Mouse (Mus musculus) ES-E14 (cell line): ENCODE data around the gene Acpp. TPM values are rescaled to one million over a fixed set of nuclear protein-coding genes. Genes with fewer than 3 reads are reported as not detected.

Experiments
- DNase-seq: peaks from one replicate; pipeline ENCODE4 v3.0.0-alpha.2; 2013; ENCODE audit warnings: low read depth, low spot score
- H3K27ac ChIP-seq: 2 replicates; pipeline ENCODE4 v1.5.1; 2012; ENCODE audit warnings: low read depth, mild to moderate bottlenecking, low read length, moderate library complexity, mixed read lengths; ENCODE audit not compliant: poor library complexity, insufficient read depth, severe bottlenecking
- H3K36me3 ChIP-seq: 2 replicates; pipeline ENCODE4 v1.6.1; 2012; ENCODE audit warnings: mild to moderate bottlenecking, low read length, moderate library complexity, mixed read lengths; ENCODE audit not compliant: control insufficient read depth, poor library complexity, insufficient read depth, severe bottlenecking
- H3K4me1 ChIP-seq, 2 experiments: fragments of 150-350 bp in 1 of 2; sonication (generic) in 1 of 2; 2 replicates each; pipeline ENCODE4 v1.6.1; 2012; ENCODE audit warnings: low read length in 2 of 2, mild to moderate bottlenecking in 1 of 2, mixed read lengths in 1 of 2; ENCODE audit not compliant: control insufficient read depth in 2 of 2, insufficient read depth in 2 of 2, poor library complexity in 1 of 2
- H3K4me3 ChIP-seq, 2 experiments: fragments of 150-350 bp in 1 of 2; sonication (generic) in 1 of 2; 2 replicates each; pipeline ENCODE4 v1.5.1; 2012; ENCODE audit warnings: low read length in 2 of 2, low read depth in 1 of 2, mild to moderate bottlenecking in 1 of 2, mixed read lengths in 1 of 2; ENCODE audit not compliant: insufficient read depth in 1 of 2, poor library complexity in 1 of 2, severe bottlenecking in 1 of 2
- H3K9ac ChIP-seq: 2 replicates; pipeline ENCODE4 v1.6.1; 2012; ENCODE audit warnings: low read depth, mild to moderate bottlenecking, low read length, mixed read lengths; ENCODE audit not compliant: poor library complexity, insufficient read depth, severe bottlenecking
- H3K9me3 ChIP-seq: fragments of 150-350 bp; sonication (generic); 2 replicates; pipeline ENCODE4 v1.6.1; 2012; ENCODE audit warnings: low read depth, mild to moderate bottlenecking, low read length; ENCODE audit not compliant: control insufficient read depth, insufficient read depth
- CHD2 ChIP-seq: IDR thresholded peaks from 2 replicates; pipeline ENCODE4 v1.6.1; 2014; ENCODE audit warnings: mild to moderate bottlenecking, low read depth, low read length, inconsistent platforms
- HCFC1 ChIP-seq: IDR thresholded peaks from 2 replicates; pipeline ENCODE4 v1.6.1; 2012; ENCODE audit warnings: low read length, inconsistent platforms, borderline replicate concordance; ENCODE audit not compliant: insufficient read depth
- MAFK ChIP-seq: IDR thresholded peaks from 2 replicates; pipeline ENCODE4 v1.6.1; 2014; ENCODE audit warnings: mild to moderate bottlenecking, low read depth, low read length, inconsistent platforms; ENCODE audit not compliant: insufficient read depth
- ZC3H11A ChIP-seq: IDR thresholded peaks from 2 replicates; pipeline ENCODE4 v1.6.1; 2012; ENCODE audit warnings: low read depth, mild to moderate bottlenecking, inconsistent platforms, low read length, borderline replicate concordance
- ZNF384 ChIP-seq: IDR thresholded peaks from 2 replicates; pipeline ENCODE4 v1.6.1; 2012; ENCODE audit warnings: low read depth, low read length, inconsistent platforms
- in situ Hi-C, 2 experiments: fragments of 600-800 bp; cut with MboI; formaldehyde crosslinking; loops; one replicate each; pipeline ENCODE4 v1.15.1; 2025; ENCODE audit warnings: low sequenced_read_pairs in 2 of 2, inconsistent platforms in 1 of 2; ENCODE audit not compliant: unreplicated experiment in 2 of 2
- total RNA-seq: library from RNA; depleted of rRNA; stranded (reverse); fragments of 300-350 nt; gene quantifications from 2 replicates; pipeline ENCODE4 v1.2.3, GENCODE M21; 2012

The Acpp gene
- total RNA-seq, 1 experiment = 2.5 TPM

- no peak overlapping the region for H3K27ac ChIP-seq
- no peak overlapping the region for H3K9ac ChIP-seq
- H3K4me1 ChIP-seq = peaks cover 0 to 2% of the 10 kb centered on the region in 2 experiments; a peak in 1 of 4 replicates
- H3K9me3 ChIP-seq = no peaks in the 10 kb centered on the region
- no peak for TF ChIP-seq ZC3H11A
- TF ChIP-seq CHD2 = no peak
- no peak for TF ChIP-seq HCFC1
- TF ChIP-seq MAFK = no peak
- TF ChIP-seq ZNF384 = no peak
- in situ Hi-C loops = no loop called here
- H3K36me3 ChIP-seq = no peaks in the 10 kb centered on the region
- peak overlapping the region; percentile 32 to 52; a peak in 3 of 4 replicates for H3K4me3 ChIP-seq
- no peak for DNase-seq
Observed at GRCm38 (mm10) chr9:104300569-104300968, 37.0 kb downstream of the Acpp start.

GRCm38 (mm10) chr9:104297041-104297440, 40.5 kb downstream of the Acpp start:
- no peak overlapping the region for H3K9ac ChIP-seq
- TF ChIP-seq HCFC1 (no peak), ZC3H11A (no peak), MAFK (no peak), ZNF384 (no peak)
- H3K4me3 ChIP-seq = no peak overlapping the region
- no peaks in the 10 kb centered on the region for H3K36me3 ChIP-seq
- H3K4me1 ChIP-seq = 0 out of 4 replicates have a peak, but pooled peaks cover 0 to 2% of the 10 kb centered on the region in 2 experiments
- H3K27ac ChIP-seq = no peak overlapping the region
- in situ Hi-C loops = no loop called here
- H3K9me3 ChIP-seq = no peaks in the 10 kb centered on the region
- no peak for DNase-seq

- H3K36me3 ChIP-seq = no peaks in the 10 kb centered on the region
- in situ Hi-C loops = no loop called here
- H3K9ac ChIP-seq = no peak overlapping the region
- DNase-seq = no peak
- H3K9me3 ChIP-seq = no peaks in the 10 kb centered on the region
- TF ChIP-seq CHD2 (no peak), HCFC1 (no peak), ZC3H11A (no peak), MAFK (no peak), ZNF384 (no peak)
- no peak overlapping the region for H3K4me3 ChIP-seq
- no peaks in the 10 kb centered on the region for H3K4me1 ChIP-seq
- H3K27ac ChIP-seq = no peak overlapping the region
Observed at GRCm38 (mm10) chr9:104284934-104285333, 52.6 kb downstream of the Acpp start.

GRCm38 (mm10) chr9:104282536-104282935, 55.0 kb downstream of the Acpp start:
- Histone ChIP-seq H3K9ac (no peak overlapping the region), H3K4me3 (no peak overlapping the region), H3K27ac (no peak overlapping the region), H3K9me3 (no peaks in the 10 kb centered on the region), H3K4me1 (no peaks in the 10 kb centered on the region), H3K36me3 (no peaks in the 10 kb centered on the region)
- TF ChIP-seq ZNF384 = no peak
- TF ChIP-seq HCFC1 = no peak
- no peak for TF ChIP-seq CHD2
- no peak for TF ChIP-seq ZC3H11A
- no peak for TF ChIP-seq MAFK
- DNase-seq = no peak
- in situ Hi-C loops = no loop called here

GRCm38 (mm10) chr9:104281737-104282136, 55.8 kb downstream of the Acpp start:
- in situ Hi-C loops = no loop called here
- no peaks in the 10 kb centered on the region for H3K9me3 ChIP-seq
- no peak overlapping the region for H3K9ac ChIP-seq
- no peak overlapping the region for H3K27ac ChIP-seq
- H3K4me3 ChIP-seq = no peak overlapping the region
- TF ChIP-seq HCFC1 (no peak), ZNF384 (no peak), MAFK (no peak), ZC3H11A (no peak), CHD2 (no peak)
- 0 out of 4 replicates have a peak, but pooled peaks cover 0 to 2% of the 10 kb centered on the region in 2 experiments for H3K4me1 ChIP-seq
- H3K36me3 ChIP-seq = no peaks in the 10 kb centered on the region
- no peak for DNase-seq
